In the genomic region with DNA sequence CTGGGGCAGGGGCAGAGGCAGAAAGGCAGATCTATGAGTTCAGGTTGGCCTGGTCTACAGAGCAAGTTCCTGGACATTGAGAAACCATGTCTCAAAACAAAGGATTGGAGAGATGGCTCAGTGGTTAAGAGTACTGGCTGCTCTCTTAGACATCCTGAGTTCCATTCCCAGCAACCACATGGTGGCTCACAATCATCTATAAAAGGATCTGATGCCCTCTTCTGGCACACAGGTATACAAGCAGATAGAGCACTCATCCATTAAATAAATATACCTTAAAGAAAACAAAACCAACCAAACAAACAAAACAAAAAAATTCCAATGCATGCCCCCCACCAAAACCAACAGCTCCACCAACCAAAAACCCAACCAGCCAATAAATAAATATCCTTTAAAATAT, we compare ENCODE assay signal across 23 mouse cellular contexts. TPM values are rescaled to one million over a fixed set of nuclear protein-coding genes. Genes with fewer than 3 reads are reported as not detected.
DNase-seq lines count a peak whose midpoint lies in the region; ATAC-seq and TF ChIP-seq lines count a peak whose summit lies in the region.
"Had no signal": no experiment of that assay in that cellular context is flagged by ENCODE, and none has a peak within 500 bp of the region (broad histone marks: within the 10 kb centered on the region; RNA-seq: fewer than 3 reads in every experiment).

No protein-coding gene starts in this region.

- no peak for TF ChIP-seq POLR2A in cortical plate, adult 2 months (IDR thresholded peaks at IDR 0.05; ENCODE audit: extremely low read depth, insufficient read depth, low read length)

- intact Hi-C loops in left cerebral cortex, adult 2 months (cut with DNase I): no loop called here
- intact Hi-C loops in left cerebral cortex, postnatal 14 days (cut with DNase I): no loop called here

- TF ChIP-seq CTCF in left cerebral cortex, adult 2 months (IDR thresholded peaks at IDR 0.05): peak; percentile 27
- 0 out of 2 replicates have a peak, but pooled peaks have one; percentile 6 for TF ChIP-seq CTCF in cortical plate, adult 2 months (IDR thresholded peaks at IDR 0.05; ENCODE audit: extremely low read depth, insufficient read depth, low read length)
- peak; percentile 45 for TF ChIP-seq CTCF in stomach, postnatal 0 days (IDR thresholded peaks at IDR 0.05; ENCODE audit: low read depth)

- H3K9ac ChIP-seq in stomach, postnatal 0 days (ENCODE audit: low read length): no peak overlapping the region
- H3K9ac ChIP-seq: forebrain, embryonic 15.5 days; hindbrain, embryonic 14.5 days; limb, embryonic 12.5 days had no signal

- H3K9me3 ChIP-seq in stomach, postnatal 0 days (ENCODE audit: control insufficient read depth, low read length): no peaks in the 10 kb centered on the region
- H3K9me3 ChIP-seq: forebrain, embryonic 15.5 days; limb, embryonic 12.5 days; megakaryocyte, embryonic 14.5 days had no signal

- no peak overlapping the region for H3K4me3 ChIP-seq in left cerebral cortex, adult 2 months
- H3K4me3 ChIP-seq in cortical plate, adult 2 months (ENCODE audit: insufficient read depth, low read length): no peak overlapping the region
- no peak overlapping the region for H3K4me3 ChIP-seq in stomach, postnatal 0 days (ENCODE audit: low read depth, low read length)
- H3K4me3 ChIP-seq: forebrain, embryonic 15.5 days; limb, embryonic 12.5 days; megakaryocyte, embryonic 14.5 days had no signal

- peak; percentile 37 for ATAC-seq in CD4-positive, CD25-positive, alpha-beta regulatory T cell, adult 4 months
- ATAC-seq in stomach, postnatal 0 days (ENCODE audit: low FRiP score, low TSS enrichment): no peak
- ATAC-seq: forebrain, embryonic 15.5 days; lung, postnatal 0 days had no signal

- no peaks in the 10 kb centered on the region for H3K36me3 ChIP-seq in stomach, postnatal 0 days (ENCODE audit: control insufficient read depth, insufficient read depth, low read length)

- H3K4me2 ChIP-seq in stomach, postnatal 0 days (replicated peaks; ENCODE audit: low read depth): no peak overlapping the region
- H3K4me2 ChIP-seq: forebrain, embryonic 15.5 days; hindbrain, embryonic 14.5 days; limb, embryonic 12.5 days had no signal

- H3K4me1 ChIP-seq in cortical plate, adult 2 months (ENCODE audit: control insufficient read depth, insufficient read depth, low read length): no peaks in the 10 kb centered on the region
- no peaks in the 10 kb centered on the region for H3K4me1 ChIP-seq in stomach, postnatal 0 days (replicated peaks; ENCODE audit: control insufficient read depth, insufficient read depth)
- H3K4me1 ChIP-seq: forebrain, embryonic 15.5 days; limb, embryonic 12.5 days had no signal

- H3K27me3 ChIP-seq in stomach, postnatal 0 days (ENCODE audit: control insufficient read depth, insufficient read depth, low read length): no peaks in the 10 kb centered on the region
- H3K27me3 ChIP-seq: forebrain, embryonic 15.5 days; limb, embryonic 12.5 days; megakaryocyte, embryonic 14.5 days had no signal

- TF ChIP-seq EP300 in stomach, postnatal 0 days (optimal IDR thresholded peaks at IDR 0.05): no peak

- DNase-seq in left cerebral cortex, adult 2 months (ENCODE audit: extremely low spot score in 1 of 2, low spot score in 2 of 2): no peak
- no peak for DNase-seq in left cerebral cortex, postnatal 14 days (ENCODE audit: low spot score in 2 of 2)
- no peak for DNase-seq in stomach, postnatal 0 days (ENCODE audit: low spot score)
- no peak for DNase-seq in thymus, postnatal 14 days
- no peak for DNase-seq in right cerebral cortex, postnatal 4 days
- DNase-seq: adrenal gland, postnatal 14 days; cerebellum, adult 9-10 months; heart, postnatal 10 days; kidney, adult 8-10 months; spleen, adult 18-20 months; thymus, postnatal 36 days had no signal

- no peak overlapping the region for H3K27ac ChIP-seq in left cerebral cortex, adult 2 months
- H3K27ac ChIP-seq in cortical plate, adult 2 months (ENCODE audit: insufficient read depth, low read length): no peak overlapping the region
- no peak overlapping the region for H3K27ac ChIP-seq in stomach, postnatal 0 days (replicated peaks)
- H3K27ac ChIP-seq: forebrain, embryonic 15.5 days; hindbrain, embryonic 14.5 days; limb, embryonic 12.5 days had no signal

RNA-seq across cellular contexts. Expression of gene Cpox, which starts 14.4 kb away (rescaled TPM):
- 10 to 100 TPM; 35.5 to 37.5 TPM for total RNA-seq in left cerebral cortex, adult 2 months (2021)
- total RNA-seq in left cerebral cortex, postnatal 14 days (2021): 10 to 100 TPM; 33.7 to 35.5 TPM
- 10 to 100 TPM; 48.3 to 55.6 TPM for polyA plus RNA-seq in CD4-positive, CD25-positive, alpha-beta regulatory T cell, adult 4 months (2017; shearing (Covaris generic))
- 37.1 and 40.6 TPM in 2 replicates for polyA plus RNA-seq in cortical plate, adult 2 months (2012; rRNA removed)
- 42.3 and 44.9 TPM in 2 replicates for polyA plus RNA-seq in stomach, postnatal 0 days (2015; fragmentation: Nextera tagmentation; extraction: Ambion mirVana)

RNA-seq across cellular contexts. Expression of gene Gpr15, which starts 34.3 kb away (rescaled TPM):
- not detected for total RNA-seq in left cerebral cortex, adult 2 months (2021)
- total RNA-seq in left cerebral cortex, postnatal 14 days (2021): not detected
- polyA plus RNA-seq in CD4-positive, CD25-positive, alpha-beta regulatory T cell, adult 4 months (2017; shearing (Covaris generic)): 10 to 100 TPM; 35.4 to 55.3 TPM
- polyA plus RNA-seq in cortical plate, adult 2 months (2012; rRNA removed): not detected in 2 replicates
- polyA plus RNA-seq in stomach, postnatal 0 days (2015; fragmentation: Nextera tagmentation; extraction: Ambion mirVana): not detected in 2 replicates
- total RNA-seq: adrenal gland, postnatal 14 days; ES-E14; gastrocnemius, adult 8-10 months; heart, postnatal 10 days; left cerebral cortex, adult 18-20 months had no signal
- polyA plus RNA-seq: hindbrain, embryonic 14.5 days; limb, embryonic 12.5 days; neural tube, embryonic 14.5 days; stomach, embryonic 16.5 days had no signal

RNA-seq across cellular contexts. Expression of gene Cldnd1, which starts 43.2 kb away (rescaled TPM):
- 10 to 100 TPM; 95.5 to 97.5 TPM for total RNA-seq in left cerebral cortex, adult 2 months (2021)
- total RNA-seq in left cerebral cortex, postnatal 14 days (2021): 100 to 1,000 TPM; 108 to 121 TPM
- polyA plus RNA-seq in CD4-positive, CD25-positive, alpha-beta regulatory T cell, adult 4 months (2017; shearing (Covaris generic)): 100 to 1,000 TPM; 201 to 243 TPM
- polyA plus RNA-seq in cortical plate, adult 2 months (2012; rRNA removed): 136 and 139 TPM in 2 replicates
- polyA plus RNA-seq in stomach, postnatal 0 days (2015; fragmentation: Nextera tagmentation; extraction: Ambion mirVana): 91.1 and 92.7 TPM in 2 replicates

RNA-seq across cellular contexts. Expression of gene E330017A01Rik, which starts 46.0 kb away (rescaled TPM):
- not detected for total RNA-seq in left cerebral cortex, adult 2 months (2021)
- not detected for total RNA-seq in left cerebral cortex, postnatal 14 days (2021)
- polyA plus RNA-seq in CD4-positive, CD25-positive, alpha-beta regulatory T cell, adult 4 months (2017; shearing (Covaris generic)): not detected
- not detected in 2 replicates for polyA plus RNA-seq in cortical plate, adult 2 months (2012; rRNA removed)
- not detected in 2 replicates for polyA plus RNA-seq in stomach, postnatal 0 days (2015; fragmentation: Nextera tagmentation; extraction: Ambion mirVana)
- total RNA-seq: adrenal gland, postnatal 14 days; ES-E14; gastrocnemius, adult 8-10 months; heart, postnatal 10 days; left cerebral cortex, adult 18-20 months had no signal
- polyA plus RNA-seq: forebrain, embryonic 15.5 days; hindbrain, embryonic 14.5 days; limb, embryonic 12.5 days; lung, postnatal 0 days; neural tube, embryonic 14.5 days; stomach, embryonic 16.5 days had no signal

Comparison
In these comparisons a context has a peak if more than half of its experiments do, and no peak if none do; other contexts are left out.
1. RNA of gene Gpr15, which starts 34.3 kb away (polyA plus RNA-seq): 35.4 to 55.3 TPM in CD4-positive, CD25-positive, alpha-beta regulatory T cell, adult 4 months; not detected in stomach, postnatal 0 days and not detected in cortical plate, adult 2 months; every median in the first group is over 10 times any median in the second.
2. Peak in every context shown above with its lines, with median percentiles within 50 percentile points of each other: CTCF ChIP-seq.